Mouse (Mus musculus) kidney, adult 2 months (tissue): ENCODE results near the gene Rasal2. TPM values are rescaled to one million over a fixed set of nuclear protein-coding genes. Genes with fewer than 3 reads are reported as not detected.

ENCODE experiments used
- DNase-seq: peaks from one replicate; pipeline ENCODE4 v3.0.0; 2021
- H3K27ac ChIP-seq: fragments of 200-500 bp; 2 replicates; pipeline ENCODE4 v1.5.1; 2012; ENCODE audit warnings: low read depth, low read length, control low read depth, inconsistent platforms; ENCODE audit not compliant: insufficient read depth
- H3K27me3 ChIP-seq: fragments of 200-500 bp; replicated peaks from 2 replicates; pipeline ENCODE4 v1.6.1; 2012; ENCODE audit warnings: mild to moderate bottlenecking, moderate library complexity, low read length, inconsistent platforms; ENCODE audit not compliant: control insufficient read depth, insufficient read depth
- H3K36me3 ChIP-seq: fragments of 200-500 bp; 2 replicates; pipeline ENCODE4 v1.6.1; 2012; ENCODE audit warnings: mild to moderate bottlenecking, moderate library complexity, low read length, inconsistent platforms; ENCODE audit not compliant: control insufficient read depth, insufficient read depth
- H3K4me1 ChIP-seq: fragments of 200-500 bp; 2 replicates; pipeline ENCODE4 v1.6.1; 2011; ENCODE audit warnings: low read length; ENCODE audit not compliant: control insufficient read depth, insufficient read depth
- H3K4me3 ChIP-seq: fragments of 200-500 bp; 2 replicates; pipeline ENCODE4 v1.5.1; 2011; ENCODE audit warnings: mild to moderate bottlenecking, low read depth, low read length, control low read depth; ENCODE audit not compliant: insufficient read depth
- CTCF ChIP-seq: fragments of 200-500 bp; conservative IDR thresholded peaks from 2 replicates; pipeline ENCODE4 v1.5.1; 2011; ENCODE audit warnings: low read depth, mild to moderate bottlenecking, control low read depth, low read length, moderate library complexity, mixed read lengths; ENCODE audit not compliant: insufficient read depth, insufficient read length
- POLR2A ChIP-seq: fragments of 200-500 bp; IDR thresholded peaks from one replicate; pipeline ENCODE4 v1.6.1; 2011; ENCODE audit warnings: low read depth, low read length, control low read depth
- WGBS: fragments of 180-500 bp; shearing (Covaris S2); methylation state at CpG from one replicate; pipeline ENCODE4 v1.1.7; 2018; 5-methylcytosine and 5-hydroxymethylcytosine counted together
- polyA plus RNA-seq: library from polyadenylated mRNA; depleted of rRNA; stranded (reverse); fragments of >200 nt; gene quantifications from 2 replicates; pipeline ENCODE4 v1.2.3, GENCODE M21; 2012

The Rasal2 gene
- polyA plus RNA-seq, 1 experiment: 3.4 TPM

GRCm38 (mm10) chr1:157452759-157453549 is 40.6 kb upstream of the Rasal2 start:
- WGBS: 84% methylated on average over 5 of the region's 5 CpGs

GRCm38 (mm10) chr1:157452284-157452683 is 39.9 kb upstream of the Rasal2 start:
- Histone ChIP-seq H3K4me1 (peaks cover 2% of the 10 kb centered on the region; the same call in 1 of the 2 replicates), H3K36me3 (no peaks in the 10 kb centered on the region), H3K27me3 (no peaks in the 10 kb centered on the region), H3K4me3 (no peak overlapping the region), H3K27ac (no peak overlapping the region)
- no peak for DNase-seq
- TF ChIP-seq CTCF (no peak), POLR2A (no peak)
- 87% methylated on average over 3 of the region's 3 CpGs for WGBS

More at GRCm38 (mm10) chr1:157452759-157453549, 40.6 kb upstream of the Rasal2 start:
- H3K27ac ChIP-seq: no peak overlapping the region
- no peak for TF ChIP-seq POLR2A
- no peak for TF ChIP-seq CTCF
- no peaks in the 10 kb centered on the region for H3K36me3 ChIP-seq
- H3K4me1 ChIP-seq: peaks cover 2% of the 10 kb centered on the region; the same call in 1 of the 2 replicates
- DNase-seq: no peak
- no peaks in the 10 kb centered on the region for H3K27me3 ChIP-seq
- no peak overlapping the region for H3K4me3 ChIP-seq

GRCm38 (mm10) chr1:157449981-157450636 is 37.7 kb upstream of the Rasal2 start:
- no peak overlapping the region for H3K4me3 ChIP-seq
- peak overlapping the region; percentile 65 for H3K27ac ChIP-seq
- no peaks in the 10 kb centered on the region for H3K4me1 ChIP-seq
- peak; percentile 86 for DNase-seq
- no peaks in the 10 kb centered on the region for H3K36me3 ChIP-seq
- no peaks in the 10 kb centered on the region for H3K27me3 ChIP-seq
- WGBS: 37% methylated on average over 21 of the region's 21 CpGs
- TF ChIP-seq CTCF (no peak), POLR2A (no peak)

- TF ChIP-seq POLR2A (no peak), CTCF (no peak)
- peak overlapping the region; percentile 65 for H3K27ac ChIP-seq
- no peaks in the 10 kb centered on the region for H3K4me1 ChIP-seq
- no peak overlapping the region for H3K4me3 ChIP-seq
- H3K36me3 ChIP-seq: no peaks in the 10 kb centered on the region
- no peak for DNase-seq
- WGBS: 36% methylated on average over 10 of the region's 10 CpGs
- H3K27me3 ChIP-seq: no peaks in the 10 kb centered on the region
Observed at GRCm38 (mm10) chr1:157449532-157449931, 37.1 kb upstream of the Rasal2 start.

- TF ChIP-seq POLR2A: no peak
- TF ChIP-seq CTCF: no peak
- DNase-seq: peak; percentile 57
- Histone ChIP-seq H3K27me3 (no peaks in the 10 kb centered on the region), H3K4me1 (no peaks in the 10 kb centered on the region), H3K27ac (peak overlapping the region; percentile 67), H3K36me3 (no peaks in the 10 kb centered on the region), H3K4me3 (no peak overlapping the region)
- WGBS: 66% methylated on average over 5 of the region's 5 CpGs
Observed at GRCm38 (mm10) chr1:157448805-157449188, 36.4 kb upstream of the Rasal2 start.

GRCm38 (mm10) chr1:157448164-157448804 is 35.9 kb upstream of the Rasal2 start:
- Histone ChIP-seq H3K27ac (peak overlapping the region; percentile 67), H3K27me3 (no peaks in the 10 kb centered on the region), H3K36me3 (no peaks in the 10 kb centered on the region), H3K4me1 (no peaks in the 10 kb centered on the region), H3K4me3 (no peak overlapping the region)
- TF ChIP-seq CTCF: no peak
- no peak for TF ChIP-seq POLR2A
- peak; percentile 46 for DNase-seq
- 44% methylated on average over 7 of the region's 7 CpGs for WGBS

- WGBS: 77% methylated on average over 4 of the region's 4 CpGs
- no peak for DNase-seq
- Histone ChIP-seq H3K36me3 (no peaks in the 10 kb centered on the region), H3K27me3 (no peaks in the 10 kb centered on the region), H3K27ac (no peak overlapping the region), H3K4me3 (no peak overlapping the region), H3K4me1 (no peaks in the 10 kb centered on the region)
- TF ChIP-seq POLR2A: no peak
- TF ChIP-seq CTCF: no peak
Observed at GRCm38 (mm10) chr1:157447142-157447541, 34.7 kb upstream of the Rasal2 start.
